Mouse (Mus musculus): Measurements from ENCODE around the gene Prap1.

DNA sequence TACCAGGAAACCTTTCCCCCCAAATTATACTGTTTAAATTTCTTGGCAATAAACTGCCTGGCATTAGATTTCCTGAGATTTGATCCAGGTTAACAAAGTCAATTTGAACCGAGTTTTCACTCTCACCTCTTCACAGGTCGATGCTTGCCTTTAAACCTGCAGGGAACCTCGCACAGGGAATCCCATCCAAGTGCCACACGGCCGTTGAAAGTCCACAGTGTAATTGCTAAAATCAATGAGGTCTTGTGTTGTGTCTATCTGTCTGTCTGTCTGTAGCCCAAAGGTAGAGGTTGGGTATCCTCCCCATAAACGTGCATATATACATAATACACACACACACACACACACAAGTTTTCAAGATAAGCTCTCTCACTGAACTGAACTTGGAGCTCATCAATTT, 25.8 kb upstream of the Prap1 start:
- TF ChIP-seq CTCF (IDR thresholded peaks at IDR 0.05; ENCODE audit: borderline replicate concordance, insufficient read depth, low read length) (no peak), POLR2A (IDR thresholded peaks at IDR 0.05; ENCODE audit: low read depth, low read length) (no peak)
